Mouse (Mus musculus) heart, embryonic 16.5 days (tissue): Measurements from ENCODE around the gene Icosl. TPM values are rescaled to one million over a fixed set of nuclear protein-coding genes. Genes with fewer than 3 reads are reported as not detected.
"Not testable (repeated sequence)": the region's sequence is repeated elsewhere in the genome, so short reads cannot be mapped to it uniquely, and the experiment has no call there.

Experiments used
- ATAC-seq: fragments of 200-750 bp; cut with Nextera tagmentation; replicated peaks from 2 replicates; pipeline ENCODE4 v1.8.0; 2017; ENCODE audit warnings: moderate number of reproducible peaks; ENCODE audit not compliant: insufficient read depth, low FRiP score; ENCODE audit errors: extremely low read depth
- H3K27ac ChIP-seq: fragments of 300-500 bp; sonication (generic); 2 replicates; pipeline ENCODE4 v1.5.1; 2014; ENCODE audit warnings: mild to moderate bottlenecking, low read length, control low read depth, moderate library complexity
- H3K27me3 ChIP-seq: fragments of 300-500 bp; sonication (generic); 2 replicates; pipeline ENCODE4 v1.6.1; 2014; ENCODE audit warnings: low read length, mixed read lengths; ENCODE audit not compliant: control insufficient read depth, insufficient read depth
- H3K36me3 ChIP-seq: fragments of 300-500 bp; sonication (generic); 2 replicates; pipeline ENCODE4 v1.6.1; 2014; ENCODE audit not compliant: control insufficient read depth, insufficient read depth
- H3K4me1 ChIP-seq: fragments of 300-500 bp; sonication (generic); 2 replicates; pipeline ENCODE4 v1.6.1; 2014; ENCODE audit warnings: low read length, mixed read lengths; ENCODE audit not compliant: control insufficient read depth, insufficient read depth
- H3K4me2 ChIP-seq: fragments of 300-500 bp; sonication (generic); 2 replicates; pipeline ENCODE4 v1.6.1; 2014; ENCODE audit warnings: low read depth, mild to moderate bottlenecking, control low read depth, low read length
- H3K4me3 ChIP-seq: fragments of 300-500 bp; sonication (generic); 2 replicates; pipeline ENCODE4 v1.5.1; 2014; ENCODE audit warnings: mild to moderate bottlenecking, control low read depth, low read length
- H3K9ac ChIP-seq: fragments of 300-500 bp; sonication (generic); 2 replicates; pipeline ENCODE4 v1.6.1; 2014; ENCODE audit warnings: low read length, control low read depth
- H3K9me3 ChIP-seq: fragments of 300-500 bp; sonication (generic); replicated peaks from 2 replicates; pipeline ENCODE4 v1.6.1; 2016; ENCODE audit warnings: low read length; ENCODE audit not compliant: control insufficient read depth
- WGBS: fragments of 180-500 bp; shearing (Covaris S2); extraction: QIAGEN DNeasy Blood & Tissue Kit; methylation state at CpG from one replicate; pipeline ENCODE4 v1.1.7; 2014; 5-methylcytosine and 5-hydroxymethylcytosine counted together
- polyA plus RNA-seq: library from polyadenylated mRNA; unstranded; fragments of >200 nt; fragmentation: Nextera tagmentation; extraction: Ambion mirVana; gene quantifications from 2 replicates; pipeline ENCODE4 v1.2.1, GENCODE M21; 2015

Icosl gene
- polyA plus RNA-seq, 1 experiment from 2014 or later: 2.5 TPM

DNA sequence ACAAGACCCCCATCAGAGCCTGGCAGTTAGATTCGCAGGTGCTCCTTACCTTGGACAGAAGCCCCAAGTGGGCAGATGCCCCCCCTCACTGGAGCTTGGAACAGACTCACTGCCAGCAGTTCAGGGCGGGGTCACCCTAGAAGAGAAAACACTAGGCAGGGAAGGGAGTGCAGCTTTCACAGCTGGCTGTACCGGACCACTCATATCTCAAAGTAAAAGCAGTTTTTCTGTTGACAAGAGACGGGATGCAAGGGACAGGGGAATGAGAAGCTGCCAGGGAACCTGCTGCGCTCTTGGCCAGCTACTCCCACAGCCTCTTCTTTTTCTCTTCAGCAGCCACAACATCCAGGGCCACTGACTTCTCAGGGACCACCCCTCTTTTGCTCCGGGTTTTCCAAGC lies 55.0 kb downstream of the Icosl start:
- WGBS: 15% methylated on average over 6 of the region's 6 CpGs
- not testable (repeated sequence) for H3K9ac ChIP-seq, H3K27ac ChIP-seq, H3K36me3 ChIP-seq, H3K4me3 ChIP-seq, H3K9me3 ChIP-seq, H3K4me1 ChIP-seq, H3K4me2 ChIP-seq, H3K27me3 ChIP-seq, ATAC-seq

DNA sequence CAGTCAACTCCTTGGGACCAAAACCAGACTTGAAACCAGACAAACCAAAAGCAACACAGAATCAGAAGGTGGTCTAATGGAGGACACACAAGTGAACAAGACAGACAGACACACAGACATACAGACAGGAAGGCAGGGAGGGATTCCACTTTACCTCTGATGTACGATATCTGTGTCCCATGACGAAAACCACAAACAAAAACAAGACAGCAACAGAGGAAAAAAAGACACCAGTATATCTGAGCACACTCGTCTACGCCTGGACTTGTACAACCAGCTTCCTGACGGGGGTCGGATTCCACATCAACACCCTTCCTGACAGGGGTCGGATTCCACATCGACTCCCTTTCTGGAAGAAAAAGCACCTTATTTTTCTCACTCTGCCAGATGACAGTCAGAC lies 56.0 kb downstream of the Icosl start:
- not testable (repeated sequence) for H3K27ac ChIP-seq, ATAC-seq, H3K9ac ChIP-seq, H3K27me3 ChIP-seq, H3K4me2 ChIP-seq, H3K9me3 ChIP-seq, H3K36me3 ChIP-seq, H3K4me1 ChIP-seq, H3K4me3 ChIP-seq
- WGBS: 52% methylated on average over 8 of the region's 8 CpGs

GRCm38 (mm10) chr10:78126311-78126710 lies 57.2 kb downstream of the Icosl start:
- H3K27me3 ChIP-seq: no peaks in the 10 kb centered on the region
- WGBS: 88% methylated on average over 5 of the region's 5 CpGs
- H3K9ac ChIP-seq: no peak overlapping the region
- no peaks in the 10 kb centered on the region for H3K36me3 ChIP-seq
- H3K4me3 ChIP-seq: no peak overlapping the region
- H3K9me3 ChIP-seq: no peaks in the 10 kb centered on the region
- H3K4me2 ChIP-seq: no peak overlapping the region
- no peak overlapping the region for H3K27ac ChIP-seq
- no peak for ATAC-seq
- H3K4me1 ChIP-seq: peaks cover 5% of the 10 kb centered on the region; the same call in 1 of the 2 replicates

DNA sequence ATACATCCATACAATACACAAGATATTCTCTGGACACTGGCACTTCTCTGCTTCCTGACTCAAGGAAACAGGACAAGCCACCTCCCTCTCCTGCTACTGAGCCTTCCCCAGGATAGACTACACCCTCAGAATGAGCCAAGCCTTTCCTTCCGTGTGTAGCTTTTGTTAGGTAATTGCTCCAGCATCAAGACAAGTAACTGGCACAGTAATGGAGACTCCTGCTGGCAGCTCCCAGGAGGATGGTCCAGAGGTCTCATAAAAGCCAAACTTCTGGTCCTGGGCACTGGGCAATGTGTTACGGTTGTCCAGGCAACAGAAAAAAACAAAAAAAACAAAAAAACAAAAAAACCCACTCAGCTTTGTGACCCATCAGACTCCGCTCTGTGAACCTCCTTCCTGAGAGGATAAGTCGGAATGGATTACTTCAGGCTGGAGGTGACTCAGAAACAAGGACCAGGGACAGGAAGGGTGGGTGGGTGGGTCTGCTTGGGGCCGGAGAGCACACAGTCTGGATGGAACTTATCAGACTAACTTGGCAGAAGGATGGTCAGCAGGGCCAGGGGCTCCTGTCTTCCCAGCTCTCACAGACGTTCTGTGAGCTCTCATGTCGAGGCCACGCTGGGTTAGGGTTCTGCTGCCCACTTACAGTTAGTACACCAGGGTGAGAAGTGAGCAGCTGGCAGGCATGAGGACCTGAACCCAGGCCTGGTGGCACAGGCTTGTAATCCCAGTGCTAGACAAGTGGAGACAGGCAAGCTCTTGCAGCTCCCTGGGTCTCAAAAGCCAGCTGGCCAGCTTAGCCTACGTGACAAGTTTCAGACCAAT lies 58.2 kb downstream of the Icosl start:
- H3K27me3 ChIP-seq: no peaks in the 10 kb centered on the region
- ATAC-seq: peak; percentile 42
- no peak overlapping the region for H3K4me3 ChIP-seq
- no peaks in the 10 kb centered on the region for H3K9me3 ChIP-seq
- 56% methylated on average over 9 of the region's 9 CpGs for WGBS
- no peaks in the 10 kb centered on the region for H3K36me3 ChIP-seq
- peak overlapping the region; percentile 43; the same call in 1 of the 2 replicates for H3K27ac ChIP-seq
- H3K9ac ChIP-seq: no peak overlapping the region
- H3K4me1 ChIP-seq: peaks cover 5% of the 10 kb centered on the region; the same call in 1 of the 2 replicates
- H3K4me2 ChIP-seq: no peak overlapping the region

DNA sequence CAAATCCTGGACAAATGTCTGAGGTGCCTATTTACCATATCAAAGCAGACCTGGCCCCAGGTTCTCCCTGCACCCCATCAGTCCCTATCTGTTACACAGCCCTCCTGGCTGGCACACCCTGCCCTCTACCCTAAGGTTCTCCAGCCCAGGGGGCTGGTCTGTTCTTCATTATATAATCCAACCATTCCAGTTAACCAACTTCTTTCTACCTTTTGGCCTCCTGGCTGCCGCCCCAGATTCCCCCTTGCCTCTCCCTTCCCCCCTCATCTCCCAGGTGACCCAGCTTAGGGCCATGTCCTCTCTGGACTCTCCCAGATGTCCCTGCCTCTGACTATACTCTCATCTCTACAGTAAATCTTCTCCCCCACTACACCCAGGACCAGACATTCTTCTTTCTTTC lies 58.8 kb downstream of the Icosl start:
- H3K9ac ChIP-seq: no peak overlapping the region
- no peaks in the 10 kb centered on the region for H3K36me3 ChIP-seq
- no peak overlapping the region for H3K4me3 ChIP-seq
- 64% methylated on average over 1 of the region's 1 CpGs for WGBS
- no peak overlapping the region for H3K4me2 ChIP-seq
- no peaks in the 10 kb centered on the region for H3K9me3 ChIP-seq
- peaks cover 5% of the 10 kb centered on the region; the same call in 1 of the 2 replicates for H3K4me1 ChIP-seq
- no peaks in the 10 kb centered on the region for H3K27me3 ChIP-seq
- H3K27ac ChIP-seq: no peak overlapping the region
- ATAC-seq: no peak

DNA sequence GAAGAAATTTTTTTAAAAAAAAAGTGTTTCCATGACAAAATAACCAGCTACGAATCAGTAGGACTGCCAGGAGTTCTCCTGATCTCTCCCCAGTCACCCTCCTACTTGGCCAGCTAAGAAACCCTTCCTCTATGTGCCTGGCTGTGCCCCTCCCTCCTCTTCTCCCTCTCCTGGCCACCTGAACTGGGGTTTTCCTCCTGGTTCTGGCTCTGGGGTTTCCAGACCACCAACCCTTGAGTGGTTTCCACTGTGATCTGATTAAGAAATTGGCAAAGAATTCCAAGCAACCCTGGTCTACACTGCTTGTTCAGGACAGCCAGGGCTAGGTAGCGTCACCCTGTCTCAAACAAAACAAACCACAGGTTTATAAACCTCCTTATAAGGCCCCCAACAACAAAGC lies 59.5 kb downstream of the Icosl start:
- no peak for ATAC-seq
- Histone ChIP-seq H3K4me2 (no peak overlapping the region), H3K9ac (no peak overlapping the region), H3K27me3 (no peaks in the 10 kb centered on the region), H3K4me3 (no peak overlapping the region), H3K9me3 (no peaks in the 10 kb centered on the region), H3K36me3 (no peaks in the 10 kb centered on the region), H3K4me1 (peaks cover 5% of the 10 kb centered on the region; the same call in 1 of the 2 replicates), H3K27ac (no peak overlapping the region)
- 73% methylated on average over 2 of the region's 2 CpGs for WGBS

- 37% methylated on average over 11 of the region's 11 CpGs for WGBS
- peaks cover 8% of the 10 kb centered on the region for H3K4me1 ChIP-seq
- no peaks in the 10 kb centered on the region for H3K9me3 ChIP-seq
- no peak overlapping the region for H3K4me3 ChIP-seq
- no peaks in the 10 kb centered on the region for H3K36me3 ChIP-seq
- no peak overlapping the region for H3K9ac ChIP-seq
- no peaks in the 10 kb centered on the region for H3K27me3 ChIP-seq
- H3K4me2 ChIP-seq: no peak overlapping the region
- no peak overlapping the region for H3K27ac ChIP-seq
- no peak for ATAC-seq
Observed at GRCm38 (mm10) chr10:78129423-78129822, 60.3 kb downstream of the Icosl start.

GRCm38 (mm10) chr10:78129998-78130397 lies 60.9 kb downstream of the Icosl start:
- Histone ChIP-seq H3K4me1 (peaks cover 14% of the 10 kb centered on the region), H3K27ac (no peak overlapping the region), H3K4me2 (no peak overlapping the region), H3K36me3 (no peaks in the 10 kb centered on the region), H3K4me3 (no peak overlapping the region), H3K27me3 (no peaks in the 10 kb centered on the region), H3K9ac (no peak overlapping the region), H3K9me3 (no peaks in the 10 kb centered on the region)
- WGBS: 65% methylated on average over 4 of the region's 4 CpGs
- no peak for ATAC-seq
